In the genomic region with DNA sequence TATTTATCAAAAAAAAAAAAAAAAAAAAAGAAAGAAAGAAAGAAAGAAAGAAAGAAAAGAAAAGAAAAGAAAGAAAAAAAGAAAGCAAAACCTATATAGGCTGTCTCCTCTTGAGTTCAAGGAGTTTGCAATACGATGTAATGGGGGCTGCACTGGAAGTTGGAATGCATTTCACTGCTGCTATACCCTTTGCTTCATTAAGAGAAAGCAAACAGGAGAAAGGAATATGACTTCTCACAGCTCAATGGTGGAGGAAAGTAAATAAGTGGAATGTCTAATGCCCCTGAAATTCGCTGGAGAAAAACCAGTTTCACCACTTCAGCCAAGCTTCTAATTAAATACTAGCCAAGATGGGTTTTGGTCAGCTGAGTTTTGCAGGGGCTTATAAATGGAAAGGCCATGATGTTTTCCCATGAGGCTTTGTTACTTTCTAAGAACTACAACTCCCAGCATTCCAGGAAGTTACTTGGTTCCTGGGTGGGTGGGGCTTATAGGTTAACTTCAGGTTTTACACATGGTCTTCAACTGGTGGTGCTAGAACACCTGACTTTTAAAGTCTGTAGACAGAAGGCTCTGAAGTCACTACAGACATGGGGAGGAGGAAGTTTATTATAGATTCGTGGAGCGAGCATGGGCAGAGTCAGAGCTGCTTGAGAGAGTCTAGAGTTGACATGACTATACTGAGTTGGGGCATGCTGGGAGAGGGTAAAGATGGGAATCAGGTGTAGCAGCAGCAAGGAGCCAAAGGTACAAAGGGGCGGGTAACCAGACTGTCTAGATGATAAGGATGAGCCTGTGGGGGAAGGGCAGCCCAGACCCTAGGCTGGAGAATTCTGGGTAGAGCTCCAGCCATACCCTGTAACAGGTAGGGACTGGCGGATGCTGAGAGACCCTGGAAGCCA, we compare ENCODE assay signal across 14 mouse cellular contexts. TPM values are rescaled to one million over a fixed set of nuclear protein-coding genes. Genes with fewer than 3 reads are reported as not detected.
A peak's percentile ranks its signal among the peaks of the same experiment; 100 is the strongest.
DNase-seq lines count a peak whose midpoint lies in the region; ATAC-seq and TF ChIP-seq lines count a peak whose summit lies in the region.
"Had no signal": no experiment of that assay in that cellular context is flagged by ENCODE, and none has a peak within 500 bp of the region (broad histone marks: within the 10 kb centered on the region; RNA-seq: fewer than 3 reads in every experiment).

No protein-coding gene starts in this region.

- no peaks in the 10 kb centered on the region for H3K4me1 ChIP-seq in embryonic facial prominence, embryonic 11.5 days (ENCODE audit: control insufficient read depth, insufficient read depth, low read length)
- H3K4me1 ChIP-seq in embryonic facial prominence, embryonic 10.5 days, result no peaks in the 10 kb centered on the region
- no peaks in the 10 kb centered on the region for H3K4me1 ChIP-seq in liver, embryonic 11.5 days (replicated peaks; ENCODE audit: control insufficient read depth, insufficient read depth, low read length)
- H3K4me1 ChIP-seq in liver, embryonic 12.5 days, result no peaks in the 10 kb centered on the region
- no peaks in the 10 kb centered on the region for H3K4me1 ChIP-seq in thymus, adult 2 months (replicated peaks; ENCODE audit: control insufficient read depth, insufficient read depth, low read length)
- H3K4me1 ChIP-seq: midbrain, embryonic 12.5 days had no signal

- H3K4me2 ChIP-seq in embryonic facial prominence, embryonic 11.5 days (ENCODE audit: low read depth, low read length), result no peak overlapping the region
- no peak overlapping the region for H3K4me2 ChIP-seq in liver, embryonic 11.5 days
- no peak overlapping the region for H3K4me2 ChIP-seq in liver, embryonic 12.5 days
- H3K4me2 ChIP-seq: midbrain, embryonic 12.5 days had no signal

- TF ChIP-seq CTCF in thymus, adult 2 months (IDR thresholded peaks at IDR 0.05; ENCODE audit: borderline replicate concordance, control insufficient read depth, extremely low read depth, insufficient read depth, low read length, poor library complexity), result no peak

- H3K27me3 ChIP-seq in embryonic facial prominence, embryonic 11.5 days (ENCODE audit: control insufficient read depth, insufficient read depth, low read length), result no peaks in the 10 kb centered on the region
- no peaks in the 10 kb centered on the region for H3K27me3 ChIP-seq in embryonic facial prominence, embryonic 10.5 days (replicated peaks; ENCODE audit: low read depth, poor library complexity, severe bottlenecking)
- no peaks in the 10 kb centered on the region for H3K27me3 ChIP-seq in liver, embryonic 11.5 days (replicated peaks; ENCODE audit: control insufficient read depth, insufficient read depth, low read length)
- H3K27me3 ChIP-seq in liver, embryonic 12.5 days (replicated peaks), result no peaks in the 10 kb centered on the region
- H3K27me3 ChIP-seq in thymus, adult 2 months (ENCODE audit: control insufficient read depth, insufficient read depth, low read length), result no peaks in the 10 kb centered on the region
- H3K27me3 ChIP-seq: midbrain, embryonic 12.5 days had no signal

- no peaks in the 10 kb centered on the region for H3K9me3 ChIP-seq in embryonic facial prominence, embryonic 11.5 days (replicated peaks; ENCODE audit: control insufficient read depth, low read length)
- H3K9me3 ChIP-seq in embryonic facial prominence, embryonic 10.5 days, result no peaks in the 10 kb centered on the region
- no peaks in the 10 kb centered on the region for H3K9me3 ChIP-seq in liver, embryonic 11.5 days (ENCODE audit: control insufficient read depth, low read length)
- no peaks in the 10 kb centered on the region for H3K9me3 ChIP-seq in liver, embryonic 12.5 days (replicated peaks)
- H3K9me3 ChIP-seq: midbrain, embryonic 12.5 days had no signal

- no peak for TF ChIP-seq POLR2A in thymus, adult 2 months (IDR thresholded peaks at IDR 0.05; ENCODE audit: control insufficient read depth, extremely low read depth, insufficient read depth, low read length, poor library complexity)

- DNase-seq in embryonic facial prominence, embryonic 11.5 days (ENCODE audit: low spot score), result peak; percentile 24
- DNase-seq in embryonic facial prominence, embryonic 10.5 days (ENCODE audit: low spot score), result no peak
- no peak for DNase-seq in liver, embryonic 11.5 days (ENCODE audit: low spot score)
- peak; percentile 69 for DNase-seq in WW6 (ENCODE audit: low read depth, low spot score)
- peak; percentile 28 for DNase-seq in retina, embryonic 14.5 days (ENCODE audit: low spot score)
- no peak for DNase-seq in yolk sac, embryonic 10.5 days (ENCODE audit: low spot score)
- no peak for DNase-seq in thymus, adult 2 months
- DNase-seq: adrenal gland, postnatal 10 days; B cell, adult 2 months; cerebellum, postnatal 36 days had no signal

- no peak overlapping the region for H3K4me3 ChIP-seq in embryonic facial prominence, embryonic 11.5 days (ENCODE audit: low read depth, low read length)
- H3K4me3 ChIP-seq in embryonic facial prominence, embryonic 10.5 days, result no peak overlapping the region
- H3K4me3 ChIP-seq in liver, embryonic 11.5 days (ENCODE audit: low read depth, low read length), result no peak overlapping the region
- H3K4me3 ChIP-seq in liver, embryonic 12.5 days, result no peak overlapping the region
- H3K4me3 ChIP-seq in thymus, adult 2 months (ENCODE audit: control insufficient read depth, insufficient read depth, low read length), result no peak overlapping the region
- H3K4me3 ChIP-seq: erythroblast, embryonic 14.5 days; midbrain, embryonic 12.5 days had no signal

- H3K36me3 ChIP-seq in embryonic facial prominence, embryonic 11.5 days (replicated peaks; ENCODE audit: control insufficient read depth, insufficient read depth, low read depth, low read length), result no peaks in the 10 kb centered on the region
- H3K36me3 ChIP-seq in embryonic facial prominence, embryonic 10.5 days (replicated peaks), result no peaks in the 10 kb centered on the region
- no peaks in the 10 kb centered on the region for H3K36me3 ChIP-seq in liver, embryonic 11.5 days (ENCODE audit: control insufficient read depth, insufficient read depth, low read length)
- H3K36me3 ChIP-seq in liver, embryonic 12.5 days, result no peaks in the 10 kb centered on the region
- H3K36me3 ChIP-seq in thymus, adult 2 months (ENCODE audit: control insufficient read depth, insufficient read depth, low read length), result no peaks in the 10 kb centered on the region
- H3K36me3 ChIP-seq: midbrain, embryonic 12.5 days had no signal

- ATAC-seq in embryonic facial prominence, embryonic 11.5 days (replicated peaks; ENCODE audit: insufficient number of reproducible peaks, low FRiP score, low TSS enrichment, low read depth), result peak; percentile 56; the same call in 1 of the 2 replicates
- ATAC-seq in liver, embryonic 11.5 days (replicated peaks; ENCODE audit: low FRiP score), result peak; percentile 29; the same call in 1 of the 2 replicates
- ATAC-seq in liver, embryonic 12.5 days, result no peak
- ATAC-seq: inflammation-experienced regulatory T-cells, adult 6 months had no signal

- H3K27ac ChIP-seq in embryonic facial prominence, embryonic 11.5 days (replicated peaks; ENCODE audit: low read depth, low read length), result no peak overlapping the region
- H3K27ac ChIP-seq in embryonic facial prominence, embryonic 10.5 days (replicated peaks), result no peak overlapping the region
- no peak overlapping the region for H3K27ac ChIP-seq in liver, embryonic 11.5 days (ENCODE audit: low read depth, low read length)
- H3K27ac ChIP-seq in liver, embryonic 12.5 days, result no peak overlapping the region
- H3K27ac ChIP-seq in thymus, adult 2 months (ENCODE audit: control insufficient read depth, insufficient read depth, low read length), result no peak overlapping the region
- H3K27ac ChIP-seq: midbrain, embryonic 12.5 days had no signal

- no peak overlapping the region for H3K9ac ChIP-seq in embryonic facial prominence, embryonic 11.5 days (replicated peaks; ENCODE audit: low read length)
- no peak overlapping the region for H3K9ac ChIP-seq in liver, embryonic 11.5 days (ENCODE audit: low read depth, low read length)
- no peak overlapping the region for H3K9ac ChIP-seq in liver, embryonic 12.5 days
- H3K9ac ChIP-seq: midbrain, embryonic 12.5 days had no signal

- WGBS in embryonic facial prominence, embryonic 11.5 days, result 76% methylated on average over 6 of the region's 6 CpGs
- WGBS in embryonic facial prominence, embryonic 10.5 days, result 75% methylated on average over 6 of the region's 6 CpGs
- 72% methylated on average over 6 of the region's 6 CpGs for WGBS in liver, embryonic 11.5 days
- 59% methylated on average over 6 of the region's 6 CpGs for WGBS in liver, embryonic 12.5 days (ENCODE audit: insufficient replicate concordance)
- 84% methylated on average over 6 of the region's 6 CpGs for WGBS in thymus, adult 2 months

RNA-seq across cellular contexts. Expression of a gene that starts 59.8 kb away (rescaled TPM):
- 56.2 and 58.1 TPM in 2 replicates for polyA plus RNA-seq in embryonic facial prominence, embryonic 11.5 days (2014; fragmentation: Nextera tagmentation; extraction: Ambion mirVana)
- polyA plus RNA-seq in embryonic facial prominence, embryonic 10.5 days (2016; fragmentation: Nextera tagmentation; extraction: Ambion mirVana), result 32.1 and 39.3 TPM in 2 replicates
- 181 and 183 TPM in 2 replicates for polyA plus RNA-seq in liver, embryonic 11.5 days (2014; fragmentation: Nextera tagmentation; extraction: Ambion mirVana)
- 120 and 122 TPM in 2 replicates for polyA plus RNA-seq in liver, embryonic 12.5 days (2016; fragmentation: Nextera tagmentation; extraction: Ambion mirVana)
- 644 and 667 TPM in 2 replicates for polyA plus RNA-seq in thymus, adult 2 months (2012; rRNA removed)

Comparison
In these comparisons a context has a peak if more than half of its experiments do, and no peak if none do; other contexts are left out.
1. DNase-seq: peak in embryonic facial prominence, embryonic 11.5 days (single experiment), WW6 (single experiment) and retina, embryonic 14.5 days (single experiment); none in embryonic facial prominence, embryonic 10.5 days (single experiment), liver, embryonic 11.5 days (single experiment), yolk sac, embryonic 10.5 days (single experiment) and thymus, adult 2 months (single experiment).